ENCODE assay signal across 26 mouse cellular contexts in the genomic region with DNA sequence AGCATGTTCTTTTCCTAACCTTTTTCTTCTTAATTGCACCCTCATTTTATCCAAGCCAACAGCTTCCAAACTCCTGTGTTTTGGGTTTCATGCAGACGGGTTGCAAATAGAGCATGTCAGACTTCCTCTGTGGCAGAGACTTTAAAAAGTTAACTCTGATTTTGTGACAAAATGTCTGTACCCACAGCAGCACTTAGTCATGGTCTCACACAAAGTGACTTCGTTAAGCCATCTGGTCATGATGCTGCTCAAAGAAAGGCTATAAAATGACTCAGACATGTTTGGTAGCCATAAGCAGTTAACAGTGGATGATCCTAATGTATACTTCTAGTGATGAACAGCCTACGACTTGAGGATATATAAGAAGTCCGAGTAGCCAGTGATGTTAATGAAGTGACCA.
A peak's percentile ranks its signal among the peaks of the same experiment; 100 is the strongest.
DNase-seq lines count a peak whose midpoint lies in the region; ATAC-seq and TF ChIP-seq lines count a peak whose summit lies in the region.
"Had no signal": no experiment of that assay in that cellular context is flagged by ENCODE, and none has a peak within 500 bp of the region (broad histone marks: within the 10 kb centered on the region; RNA-seq: fewer than 3 reads in every experiment).

No protein-coding gene starts in this region.

- ATAC-seq in forebrain, postnatal 0 days, result peak; percentile 53; the same call in 1 of the 2 replicates
- no peak for ATAC-seq in forebrain, embryonic 11.5 days (replicated peaks; ENCODE audit: low FRiP score)
- ATAC-seq: activated CD4-positive, CD25-positive, alpha-beta regulatory T cell, adult 4 months; CD4-positive, CD25-positive, alpha-beta regulatory T cell, adult 4 months; forebrain, embryonic 13.5 days; forebrain, embryonic 15.5 days; Patski had no signal

- H3K4me1 ChIP-seq in forebrain, postnatal 0 days (ENCODE audit: insufficient read depth), result no peaks in the 10 kb centered on the region
- no peaks in the 10 kb centered on the region for H3K4me1 ChIP-seq in forebrain, embryonic 11.5 days (replicated peaks; ENCODE audit: control insufficient read depth, insufficient read depth, low read length)
- H3K4me1 ChIP-seq: embryonic facial prominence, embryonic 10.5 days; embryonic facial prominence, embryonic 12.5 days; forebrain, embryonic 10.5 days; forebrain, embryonic 13.5 days; forebrain, embryonic 15.5 days had no signal

- 74% methylated on average over 4 of the region's 4 CpGs for WGBS in forebrain, postnatal 0 days
- WGBS in forebrain, embryonic 11.5 days, result 86% methylated on average over 4 of the region's 4 CpGs

- H3K4me3 ChIP-seq in forebrain, postnatal 0 days (ENCODE audit: low read depth, low read length), result no peak overlapping the region
- no peak overlapping the region for H3K4me3 ChIP-seq in forebrain, embryonic 11.5 days (ENCODE audit: low read depth, low read length)
- H3K4me3 ChIP-seq: embryonic facial prominence, embryonic 10.5 days; embryonic facial prominence, embryonic 12.5 days; erythroblast, embryonic 14.5 days; forebrain, embryonic 10.5 days; forebrain, embryonic 13.5 days; forebrain, embryonic 15.5 days had no signal

- no peak overlapping the region for H3K9ac ChIP-seq in forebrain, postnatal 0 days
- H3K9ac ChIP-seq in forebrain, embryonic 11.5 days (ENCODE audit: low read length), result no peak overlapping the region
- H3K9ac ChIP-seq: embryonic facial prominence, embryonic 12.5 days; forebrain, embryonic 13.5 days; forebrain, embryonic 15.5 days had no signal

- no peak overlapping the region for H3K27ac ChIP-seq in forebrain, postnatal 0 days (ENCODE audit: low read depth, low read length)
- no peak overlapping the region for H3K27ac ChIP-seq in forebrain, embryonic 11.5 days (ENCODE audit: low read depth, low read length)
- H3K27ac ChIP-seq: embryonic facial prominence, embryonic 10.5 days; embryonic facial prominence, embryonic 12.5 days; forebrain, embryonic 10.5 days; forebrain, embryonic 13.5 days; forebrain, embryonic 15.5 days had no signal

- TF ChIP-seq CTCF in forebrain, postnatal 0 days (IDR thresholded peaks at IDR 0.05; ENCODE audit: low read depth), result no peak

- H3K9me3 ChIP-seq in forebrain, postnatal 0 days (ENCODE audit: low read length), result no peaks in the 10 kb centered on the region
- no peaks in the 10 kb centered on the region for H3K9me3 ChIP-seq in forebrain, embryonic 11.5 days (ENCODE audit: control insufficient read depth, low read length)
- H3K9me3 ChIP-seq: embryonic facial prominence, embryonic 10.5 days; embryonic facial prominence, embryonic 12.5 days; forebrain, embryonic 10.5 days; forebrain, embryonic 13.5 days; forebrain, embryonic 15.5 days had no signal

- no peaks in the 10 kb centered on the region for H3K36me3 ChIP-seq in forebrain, postnatal 0 days (ENCODE audit: insufficient read depth)
- H3K36me3 ChIP-seq in forebrain, embryonic 11.5 days (ENCODE audit: control insufficient read depth, insufficient read depth, low read length), result no peaks in the 10 kb centered on the region
- H3K36me3 ChIP-seq: embryonic facial prominence, embryonic 10.5 days; embryonic facial prominence, embryonic 12.5 days; forebrain, embryonic 10.5 days; forebrain, embryonic 15.5 days; G1E had no signal

- H3K4me2 ChIP-seq in forebrain, postnatal 0 days (ENCODE audit: low read depth), result no peak overlapping the region
- H3K4me2 ChIP-seq in forebrain, embryonic 11.5 days (ENCODE audit: low read depth, low read length, severe bottlenecking), result no peak overlapping the region
- H3K4me2 ChIP-seq: embryonic facial prominence, embryonic 12.5 days; forebrain, embryonic 13.5 days; forebrain, embryonic 15.5 days had no signal

- no peaks in the 10 kb centered on the region for H3K27me3 ChIP-seq in forebrain, postnatal 0 days (ENCODE audit: insufficient read depth, low read length)
- H3K27me3 ChIP-seq in forebrain, embryonic 11.5 days (ENCODE audit: control insufficient read depth, insufficient read depth, low read length), result no peaks in the 10 kb centered on the region
- H3K27me3 ChIP-seq: CH12.LX; embryonic facial prominence, embryonic 12.5 days; forebrain, embryonic 13.5 days; forebrain, embryonic 15.5 days; Patski had no signal

- DNase-seq in forebrain, postnatal 0 days, result no peak
- no peak for DNase-seq in forebrain, embryonic 11.5 days (ENCODE audit: low spot score)
- DNase-seq in frontal cortex, postnatal 36 days (ENCODE audit: low spot score in 2 of 2), result peak; percentile 3 to 10
- DNase-seq in frontal cortex, postnatal 25 days (ENCODE audit: low spot score in 2 of 2), result no peak
- DNase-seq in brain, adult 2 months (ENCODE audit: low read depth, low spot score), result peak; percentile 56
- no peak for DNase-seq in cerebellum, adult 18-20 months
- DNase-seq: adrenal gland, adult 8-10 months; adrenal gland, postnatal 14 days; adrenal gland, postnatal 36 days; B cell, adult 2 months; cerebellum, adult 11 months; cerebellum, adult 2 months; cerebellum, adult 9-10 months; cerebellum, postnatal 10 days; cerebellum, postnatal 25 days had no signal

Comparison
In these comparisons a context has a peak if more than half of its experiments do, and no peak if none do; other contexts are left out.
1. DNase-seq: peak in frontal cortex, postnatal 36 days (2 of 2) and brain, adult 2 months (single experiment); none in forebrain, postnatal 0 days (single experiment), forebrain, embryonic 11.5 days (single experiment), frontal cortex, postnatal 25 days (0 of 2) and cerebellum, adult 18-20 months (0 of 2).